Mouse (Mus musculus) heart, postnatal 0 days (tissue): ENCODE results near the gene Gad1. TPM values are rescaled to one million over a fixed set of nuclear protein-coding genes. Genes with fewer than 3 reads are reported as not detected.
A peak's percentile ranks its signal among the peaks of the same experiment; 100 is the strongest.

Source experiments
- ATAC-seq: fragments of 200-750 bp; cut with Nextera tagmentation; 2 replicates; pipeline ENCODE4 v1.8.0; 2017; ENCODE audit warnings: low read depth, moderate number of reproducible peaks, moderate library complexity; ENCODE audit not compliant: insufficient read depth
- DNase-seq: peaks from one replicate; pipeline ENCODE4 v3.0.0-alpha.2; 2016; ENCODE audit warnings: low spot score
- H3K27ac ChIP-seq: fragments of 300-500 bp; sonication (generic); 2 replicates; pipeline ENCODE4 v1.5.1; 2014; ENCODE audit warnings: low read depth, mild to moderate bottlenecking
- H3K27me3 ChIP-seq: fragments of 300-500 bp; sonication (generic); 2 replicates; pipeline ENCODE4 v1.6.1; 2014; ENCODE audit warnings: low read length, mixed read lengths; ENCODE audit not compliant: control insufficient read depth, insufficient read depth
- H3K36me3 ChIP-seq: fragments of 300-500 bp; sonication (generic); replicated peaks from 2 replicates; pipeline ENCODE4 v1.6.1; 2014; ENCODE audit warnings: low read length, mixed read lengths; ENCODE audit not compliant: control insufficient read depth, insufficient read depth
- H3K4me1 ChIP-seq: fragments of 300-500 bp; sonication (generic); 2 replicates; pipeline ENCODE4 v1.6.1; 2014; ENCODE audit warnings: antibody characterized with exemption; ENCODE audit not compliant: control insufficient read depth, insufficient read depth
- H3K4me2 ChIP-seq: fragments of 300-500 bp; sonication (generic); 2 replicates; pipeline ENCODE4 v1.6.1; 2014; ENCODE audit warnings: low read depth, mild to moderate bottlenecking, low read length, moderate library complexity
- H3K4me3 ChIP-seq: fragments of 300-500 bp; sonication (generic); 2 replicates; pipeline ENCODE4 v1.5.1; 2014; ENCODE audit warnings: low read depth, low read length
- H3K9ac ChIP-seq: fragments of 300-500 bp; sonication (generic); replicated peaks from 2 replicates; pipeline ENCODE4 v1.6.1; 2014; ENCODE audit warnings: low read depth, low read length, mixed read lengths
- H3K9me3 ChIP-seq: fragments of 300-500 bp; sonication (generic); replicated peaks from 2 replicates; pipeline ENCODE4 v1.6.1; 2016; ENCODE audit warnings: low read length; ENCODE audit not compliant: control insufficient read depth
- CTCF ChIP-seq: IDR thresholded peaks from 2 replicates; pipeline ENCODE4 v1.5.1; 2016; ENCODE audit warnings: antibody characterized with exemption, control low read depth, low read depth
- EP300 ChIP-seq: IDR thresholded peaks from 2 replicates; pipeline ENCODE4 v1.6.1; 2016; ENCODE audit warnings: antibody characterized with exemption, low read depth
- WGBS: fragments of 180-500 bp; shearing (Covaris S2); extraction: QIAGEN DNeasy Blood & Tissue Kit; methylation state at CpG from one replicate; pipeline ENCODE4 v1.1.7; 2014; 5-methylcytosine and 5-hydroxymethylcytosine counted together
- polyA plus RNA-seq: library from polyadenylated mRNA; unstranded; fragments of >200 nt; fragmentation: Nextera tagmentation; extraction: Ambion mirVana; gene quantifications from 2 replicates; pipeline ENCODE4 v1.2.1, GENCODE M21; 2015
- total RNA-seq: library from RNA; depleted of rRNA; stranded (reverse); fragments of >200 nt; gene quantifications from 2 replicates; pipeline ENCODE4 v1.2.3, GENCODE M21; 2014; ENCODE audit warnings: low replicate concordance

Gad1 gene
- total and polyA plus RNA-seq, 2 experiments from 2014 or later: 0.11 TPM; not detected in 1

- Histone ChIP-seq H3K27me3 (no peaks in the 10 kb centered on the region), H3K4me1 (no peaks in the 10 kb centered on the region), H3K27ac (no peak overlapping the region), H3K9ac (no peak overlapping the region), H3K36me3 (no peaks in the 10 kb centered on the region), H3K9me3 (no peaks in the 10 kb centered on the region), H3K4me3 (no peak overlapping the region), H3K4me2 (no peak overlapping the region)
- DNase-seq: no peak
- no peak for ATAC-seq
- WGBS: 63% methylated on average over 4 of the region's 4 CpGs
- no peak for TF ChIP-seq EP300
- no peak for TF ChIP-seq CTCF
Measured at GRCm38 (mm10) chr2:70622244-70622643, 69.4 kb downstream of the Gad1 start.

- H3K9me3 ChIP-seq: no peaks in the 10 kb centered on the region
- no peak for DNase-seq
- TF ChIP-seq EP300 (no peak), CTCF (no peak)
- no peak overlapping the region for H3K4me3 ChIP-seq
- WGBS: 42% methylated on average over 7 of the region's 7 CpGs
- 0 out of 2 replicates have a peak, but pooled peaks have one; percentile 33 for ATAC-seq
- H3K36me3 ChIP-seq: no peaks in the 10 kb centered on the region
- no peaks in the 10 kb centered on the region for H3K27me3 ChIP-seq
- H3K4me2 ChIP-seq: no peak overlapping the region
- peaks cover 8% of the 10 kb centered on the region; the same call in 1 of the 2 replicates for H3K4me1 ChIP-seq
- H3K9ac ChIP-seq: no peak overlapping the region
- H3K27ac ChIP-seq: no peak overlapping the region
Measured at GRCm38 (mm10) chr2:70625761-70626160, 72.9 kb downstream of the Gad1 start.

GRCm38 (mm10) chr2:70628397-70628796 lies 75.5 kb downstream of the Gad1 start:
- Histone ChIP-seq H3K9me3 (no peaks in the 10 kb centered on the region), H3K4me3 (no peak overlapping the region), H3K36me3 (no peaks in the 10 kb centered on the region), H3K27ac (no peak overlapping the region), H3K27me3 (no peaks in the 10 kb centered on the region), H3K9ac (no peak overlapping the region), H3K4me2 (no peak overlapping the region), H3K4me1 (peaks cover 8% of the 10 kb centered on the region; the same call in 1 of the 2 replicates)
- TF ChIP-seq CTCF (no peak), EP300 (no peak)
- ATAC-seq: no peak
- 78% methylated on average over 12 of the region's 12 CpGs for WGBS
- DNase-seq: no peak

DNA sequence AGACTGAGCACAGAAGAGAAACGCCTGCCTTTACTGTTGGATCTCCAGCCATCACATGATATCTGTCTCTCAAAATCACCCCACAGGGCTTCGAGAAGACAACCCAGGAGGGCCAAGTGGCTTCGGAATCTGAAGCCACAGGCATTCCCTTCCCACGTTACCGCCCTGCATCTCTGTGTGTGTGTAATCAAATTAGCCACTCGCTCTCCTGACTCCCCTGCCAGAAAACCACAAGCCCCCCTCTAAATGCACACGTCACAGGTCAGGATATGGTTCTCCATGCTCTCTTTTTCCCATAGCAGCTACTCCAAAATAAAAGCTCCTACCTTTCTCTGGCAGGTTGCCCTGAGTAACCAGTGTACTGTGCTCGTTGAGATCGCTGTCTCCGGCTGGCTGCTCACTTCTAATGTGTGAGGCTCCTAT lies 76.5 kb downstream of the Gad1 start:
- DNase-seq: peak; percentile 81
- WGBS: 19% methylated on average over 10 of the region's 10 CpGs
- Histone ChIP-seq H3K4me2 (peak overlapping the region; percentile 46), H3K27ac (no peak overlapping the region), H3K36me3 (no peaks in the 10 kb centered on the region), H3K4me3 (peak overlapping the region; percentile 8; the same call in 1 of the 2 replicates), H3K4me1 (peaks cover 8% of the 10 kb centered on the region; the same call in 1 of the 2 replicates), H3K9me3 (no peaks in the 10 kb centered on the region), H3K9ac (no peak overlapping the region), H3K27me3 (no peaks in the 10 kb centered on the region)
- no peak for TF ChIP-seq EP300
- no peak for TF ChIP-seq CTCF
- peak; percentile 81 for ATAC-seq

DNA sequence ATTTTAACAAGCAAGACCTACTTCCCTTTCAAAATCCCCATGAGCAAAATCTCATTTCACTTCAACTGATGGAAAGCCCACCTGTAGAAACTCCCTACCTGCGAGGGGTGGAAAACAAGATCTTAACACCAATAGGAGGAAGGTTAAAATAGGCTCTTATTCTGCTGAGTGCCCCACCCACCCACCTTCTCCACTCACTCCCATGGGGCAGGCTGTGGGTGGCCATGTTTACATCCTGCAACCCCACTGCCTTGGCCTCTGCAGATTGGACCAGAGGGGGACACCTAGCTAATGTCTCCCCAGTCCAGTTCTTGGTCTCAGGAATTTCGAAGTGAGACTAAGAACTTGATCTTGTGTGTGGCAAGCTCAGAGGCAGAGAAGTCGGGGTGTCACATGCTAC lies 77.0 kb downstream of the Gad1 start:
- TF ChIP-seq EP300: no peak
- no peak for TF ChIP-seq CTCF
- no peak overlapping the region for H3K9ac ChIP-seq
- 66% methylated on average over 3 of the region's 3 CpGs for WGBS
- no peaks in the 10 kb centered on the region for H3K9me3 ChIP-seq
- no peak overlapping the region for H3K27ac ChIP-seq
- no peaks in the 10 kb centered on the region for H3K27me3 ChIP-seq
- no peak overlapping the region for H3K4me3 ChIP-seq
- peaks cover 8% of the 10 kb centered on the region; the same call in 1 of the 2 replicates for H3K4me1 ChIP-seq
- DNase-seq (no peak), ATAC-seq (no peak)
- H3K4me2 ChIP-seq: peak overlapping the region; percentile 46
- H3K36me3 ChIP-seq: no peaks in the 10 kb centered on the region

GRCm38 (mm10) chr2:70631321-70631720 lies 78.4 kb downstream of the Gad1 start:
- WGBS: 71% methylated on average over 1 of the region's 1 CpGs
- no peak overlapping the region for H3K4me3 ChIP-seq
- H3K27ac ChIP-seq: no peak overlapping the region
- no peak overlapping the region for H3K9ac ChIP-seq
- peaks cover 8% of the 10 kb centered on the region; the same call in 1 of the 2 replicates for H3K4me1 ChIP-seq
- no peaks in the 10 kb centered on the region for H3K36me3 ChIP-seq
- DNase-seq: no peak
- H3K27me3 ChIP-seq: no peaks in the 10 kb centered on the region
- TF ChIP-seq EP300 (no peak), CTCF (no peak)
- H3K9me3 ChIP-seq: no peaks in the 10 kb centered on the region
- no peak overlapping the region for H3K4me2 ChIP-seq
- ATAC-seq: no peak
